Mouse (Mus musculus): ENCODE data around the gene Gm14288. TPM values are rescaled to one million over a fixed set of nuclear protein-coding genes. Genes with fewer than 3 reads are reported as not detected.
"Not testable (repeated sequence)": the region's sequence is repeated elsewhere in the genome, so short reads cannot be mapped to it uniquely, and the experiment has no call there.

The Gm14288 gene
- polyA plus RNA-seq (2011; ENCODE audit: insufficient read depth, insufficient read length, low replicate concordance, missing spikeins), result not detected in 2 replicates

DNA sequence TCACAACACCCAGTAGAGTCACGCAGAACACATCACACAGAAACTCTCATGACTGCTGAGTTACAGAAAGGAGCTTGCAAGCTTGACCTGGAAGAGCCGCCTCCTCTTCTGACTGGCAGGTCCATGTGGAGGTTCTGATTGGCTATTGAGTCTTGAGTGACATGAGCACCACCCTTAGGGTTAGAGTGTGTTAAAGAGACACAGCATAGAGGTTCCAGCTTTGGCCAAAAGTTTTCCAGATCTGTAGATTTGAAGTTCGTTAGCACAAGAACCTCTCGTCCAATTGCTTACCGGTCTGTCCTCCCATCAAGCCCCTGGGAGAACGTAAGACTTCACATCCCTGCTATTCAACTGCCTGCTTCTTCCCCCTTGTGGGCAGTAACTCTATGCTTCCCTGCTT, at the start of gene Gm14288:
Gene Gm14288 (minus strand): TSS at position 101 of the 400 bp plus-strand sequence.
- H3K4me1 ChIP-seq (ENCODE audit: control insufficient read depth, insufficient read depth, low read length); H3K4me3 ChIP-seq (replicated peaks; ENCODE audit: control insufficient read depth, low read depth, low read length); H3K27ac ChIP-seq (ENCODE audit: control insufficient read depth, insufficient read depth, low read depth, low read length, poor library complexity): not testable (repeated sequence)
- no CpG with 5 or more reads among the region's 6 CpGs for WGBS

- not testable (repeated sequence) for H3K4me3 ChIP-seq (replicated peaks; ENCODE audit: control insufficient read depth, low read depth, low read length); H3K4me1 ChIP-seq (ENCODE audit: control insufficient read depth, insufficient read depth, low read length); H3K27ac ChIP-seq (ENCODE audit: control insufficient read depth, insufficient read depth, low read depth, low read length, poor library complexity)
- WGBS, result no CpG with 5 or more reads among the region's 2 CpGs
Observed at GRCm38 (mm10) chr2:175741237-175741636, 59.7 kb downstream of the Gm14288 start, which contains the start of gene Gm2007. Gene Gm2007, plus strand, starts transcription at chr2:175741537.

Other genes starting within 250 kb of the Gm14288 start
- not detected in 2 replicates for gene Gm11007, start 157.1 kb downstream of the Gm14288 start, polyA plus RNA-seq (2011; ENCODE audit: insufficient read depth, insufficient read length, low replicate concordance, missing spikeins)
- not detected in 2 replicates for gene Zfp969, start 97.4 kb downstream of the Gm14288 start, polyA plus RNA-seq (2011; ENCODE audit: insufficient read depth, insufficient read length, low replicate concordance, missing spikeins)
- not detected in 2 replicates for gene Gm2007, start 59.6 kb downstream of the Gm14288 start, polyA plus RNA-seq (2011; ENCODE audit: insufficient read depth, insufficient read length, low replicate concordance, missing spikeins)
- 1.6 TPM in 1 of 2 replicates, not detected in the other for gene Gm6710, start 68.1 kb upstream of the Gm14288 start, polyA plus RNA-seq (2011; ENCODE audit: insufficient read depth, insufficient read length, low replicate concordance, missing spikeins)
- 2.2 and 4.4 TPM in 2 replicates for gene Zfp966, start 130.0 kb upstream of the Gm14288 start, polyA plus RNA-seq (2011; ENCODE audit: insufficient read depth, insufficient read length, low replicate concordance, missing spikeins)
- gene Gm2026, start 164.2 kb upstream of the Gm14288 start, polyA plus RNA-seq (2011; ENCODE audit: insufficient read depth, insufficient read length, low replicate concordance, missing spikeins), result 4.8 TPM in 1 of 2 replicates, not detected in the other

Measured in bone marrow, adult 2 months (tissue).